Mouse (Mus musculus) hindbrain, postnatal 0 days (tissue): ENCODE measurements at regions not wholly inside any gene's neighbourhood (a gene's known extent, or its start where the extent isn't known, plus 50 kb on each side); places are given as distances from the start of the nearest gene placed in this dataset.

Experiments
- ATAC-seq: fragments of 200-750 bp; cut with Nextera tagmentation; 2 replicates; pipeline ENCODE4 v1.8.0; 2017; ENCODE audit warnings: mild to moderate bottlenecking, moderate TSS enrichment, moderate library complexity
- DNase-seq: peaks from one replicate; pipeline ENCODE4 v3.0.0-alpha.2; 2015; ENCODE audit warnings: low spot score
- H3K27ac ChIP-seq: fragments of 300-500 bp; sonication (generic); 2 replicates; pipeline ENCODE4 v1.5.1; 2014; ENCODE audit warnings: mild to moderate bottlenecking
- H3K27me3 ChIP-seq: fragments of 300-500 bp; sonication (generic); 2 replicates; pipeline ENCODE4 v1.6.1; 2014; ENCODE audit warnings: low read length, mixed read lengths; ENCODE audit not compliant: insufficient read depth
- H3K36me3 ChIP-seq: fragments of 300-500 bp; sonication (generic); 2 replicates; pipeline ENCODE4 v1.6.1; 2014; ENCODE audit warnings: low read length, mixed read lengths; ENCODE audit not compliant: insufficient read depth
- H3K4me1 ChIP-seq: fragments of 300-500 bp; sonication (generic); 2 replicates; pipeline ENCODE4 v1.6.1; 2014; ENCODE audit warnings: antibody characterized with exemption, low read length, mixed read lengths; ENCODE audit not compliant: insufficient read depth
- H3K4me2 ChIP-seq: fragments of 300-500 bp; sonication (generic); 2 replicates; pipeline ENCODE4 v1.6.1; 2014; ENCODE audit warnings: low read depth, mild to moderate bottlenecking, low read length, moderate library complexity, mixed read lengths
- H3K4me3 ChIP-seq: fragments of 300-500 bp; sonication (generic); 2 replicates; pipeline ENCODE4 v1.5.1; 2014; ENCODE audit warnings: low read length
- H3K9ac ChIP-seq: fragments of 300-500 bp; sonication (generic); replicated peaks from 2 replicates; pipeline ENCODE4 v1.6.1; 2014; ENCODE audit warnings: mild to moderate bottlenecking, low read length, moderate library complexity, mixed read lengths
- H3K9me3 ChIP-seq: fragments of 300-500 bp; sonication (generic); 2 replicates; pipeline ENCODE4 v1.6.1; 2016; ENCODE audit warnings: low read length, mixed read lengths
- CTCF ChIP-seq: IDR thresholded peaks from 2 replicates; pipeline ENCODE4 v1.5.1; 2016; ENCODE audit warnings: antibody characterized with exemption, control low read depth, low read depth
- WGBS: fragments of 180-500 bp; shearing (Covaris S2); extraction: QIAGEN DNeasy Blood & Tissue Kit; methylation state at CpG from one replicate; pipeline ENCODE4 v1.1.7; 2014; 5-methylcytosine and 5-hydroxymethylcytosine counted together

DNA sequence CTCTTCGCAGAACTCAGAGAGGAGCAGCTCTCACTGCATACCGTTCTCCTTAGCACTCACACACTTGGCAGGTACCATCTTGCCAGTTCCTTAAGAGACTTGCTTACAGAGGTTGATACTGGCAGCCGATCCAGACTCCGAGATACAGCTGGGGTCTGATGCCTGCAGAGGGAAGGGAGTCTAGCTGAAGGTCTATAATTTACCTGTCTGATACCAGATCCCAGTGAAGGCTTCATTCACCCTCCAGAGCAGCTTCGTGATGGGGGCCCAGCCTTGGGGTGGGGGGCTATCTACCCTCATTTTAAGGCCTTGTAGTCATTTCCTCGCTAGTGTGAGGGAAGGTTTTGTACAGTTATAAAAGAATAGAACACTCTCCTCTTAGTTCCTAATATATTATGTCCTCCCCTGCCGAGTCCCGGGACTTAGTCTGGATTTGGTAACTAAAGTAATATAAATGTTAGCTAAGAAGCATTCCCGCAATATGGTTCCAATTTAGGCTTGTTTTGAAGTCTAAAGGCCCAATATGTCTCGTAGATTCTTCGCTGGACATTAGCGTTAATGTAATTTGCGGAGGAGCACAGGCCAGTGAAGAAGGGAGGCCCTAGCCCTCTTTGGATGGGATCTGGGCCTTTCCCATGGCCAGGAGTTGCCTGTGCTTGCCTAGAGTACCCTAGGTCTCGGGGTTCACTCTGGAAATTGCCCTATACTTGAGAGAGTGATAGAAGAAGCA lies 156.0 kb upstream of the Cdkn3 start:
- ATAC-seq (peak; percentile 10; the same call in 1 of the 2 replicates), DNase-seq (no peak)
- H3K4me2 ChIP-seq, result no peak overlapping the region
- H3K27ac ChIP-seq, result no peak overlapping the region
- 0 out of 2 replicates have a peak, but pooled peaks cover 13% of the 10 kb centered on the region for H3K4me1 ChIP-seq
- TF ChIP-seq CTCF, result no peak
- H3K9ac ChIP-seq, result no peak overlapping the region
- H3K9me3 ChIP-seq, result no peaks in the 10 kb centered on the region
- no peak overlapping the region for H3K4me3 ChIP-seq
- no peaks in the 10 kb centered on the region for H3K36me3 ChIP-seq
- no peaks in the 10 kb centered on the region for H3K27me3 ChIP-seq
- 83% methylated on average over 14 of the region's 14 CpGs for WGBS

DNA sequence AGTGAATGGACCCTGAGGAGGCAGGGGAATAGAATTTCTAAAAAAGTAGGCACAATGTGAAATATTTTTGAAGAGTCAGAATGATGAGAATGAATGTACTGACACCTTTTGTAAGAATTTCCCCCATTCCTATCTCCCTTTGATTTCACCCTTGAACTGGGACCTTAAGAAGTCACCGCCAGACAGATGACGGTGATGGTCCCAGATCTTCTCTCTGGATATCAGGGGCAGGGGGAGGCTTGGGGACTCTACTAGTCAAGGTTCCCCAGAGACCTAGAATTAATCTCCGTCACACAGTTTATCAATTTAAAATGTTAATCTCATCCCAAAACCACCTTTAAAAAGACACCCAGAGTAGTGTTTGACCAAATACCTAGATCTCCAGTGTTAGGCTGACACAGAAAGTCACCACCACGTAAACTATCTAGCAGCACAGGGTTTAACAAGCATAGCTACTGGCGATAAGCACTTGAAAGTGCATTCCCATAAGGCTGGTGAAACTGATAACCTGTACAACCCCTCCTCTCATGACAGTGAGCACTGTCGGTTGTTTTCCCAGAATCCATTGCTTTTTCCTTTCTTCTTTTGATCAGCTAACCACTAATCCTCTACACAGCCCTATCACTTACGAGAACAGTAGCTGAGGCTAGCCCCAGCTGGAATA lies 163.5 kb upstream of the Cdkn3 start:
- ATAC-seq (no peak), DNase-seq (no peak)
- Histone ChIP-seq H3K9me3 (no peaks in the 10 kb centered on the region), H3K4me2 (no peak overlapping the region), H3K4me1 (no peaks in the 10 kb centered on the region), H3K27me3 (no peaks in the 10 kb centered on the region), H3K9ac (no peak overlapping the region), H3K4me3 (no peak overlapping the region), H3K27ac (no peak overlapping the region), H3K36me3 (no peaks in the 10 kb centered on the region)
- TF ChIP-seq CTCF, result no peak
- WGBS, result 91% methylated on average over 7 of the region's 7 CpGs

DNA sequence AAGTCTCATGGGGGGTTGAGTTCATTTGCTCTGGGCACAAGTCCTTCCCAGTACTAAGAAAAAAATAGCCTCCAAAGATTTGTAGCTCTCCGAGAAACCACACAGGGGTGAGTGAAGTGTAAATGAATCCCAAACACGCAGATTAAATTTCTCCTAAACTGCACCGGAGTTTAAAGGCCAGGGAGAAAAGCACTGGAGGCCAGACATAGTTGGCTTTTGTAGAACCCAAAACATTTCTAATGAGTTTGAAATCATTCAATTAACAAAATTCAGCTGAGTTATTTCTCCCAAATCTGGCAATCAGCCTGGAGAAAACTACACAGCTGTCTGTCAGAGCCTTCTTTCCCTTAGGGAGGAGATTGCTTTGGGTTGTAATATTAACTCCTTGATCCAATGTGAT lies 166.2 kb upstream of the Cdkn3 start:
- Histone ChIP-seq H3K9ac (no peak overlapping the region), H3K36me3 (no peaks in the 10 kb centered on the region), H3K4me1 (no peaks in the 10 kb centered on the region), H3K27ac (no peak overlapping the region), H3K9me3 (no peaks in the 10 kb centered on the region), H3K4me3 (no peak overlapping the region), H3K27me3 (no peaks in the 10 kb centered on the region), H3K4me2 (no peak overlapping the region)
- TF ChIP-seq CTCF, result no peak
- 77% methylated on average over 3 of the region's 3 CpGs for WGBS
- DNase-seq, result no peak
- ATAC-seq, result no peak

DNA sequence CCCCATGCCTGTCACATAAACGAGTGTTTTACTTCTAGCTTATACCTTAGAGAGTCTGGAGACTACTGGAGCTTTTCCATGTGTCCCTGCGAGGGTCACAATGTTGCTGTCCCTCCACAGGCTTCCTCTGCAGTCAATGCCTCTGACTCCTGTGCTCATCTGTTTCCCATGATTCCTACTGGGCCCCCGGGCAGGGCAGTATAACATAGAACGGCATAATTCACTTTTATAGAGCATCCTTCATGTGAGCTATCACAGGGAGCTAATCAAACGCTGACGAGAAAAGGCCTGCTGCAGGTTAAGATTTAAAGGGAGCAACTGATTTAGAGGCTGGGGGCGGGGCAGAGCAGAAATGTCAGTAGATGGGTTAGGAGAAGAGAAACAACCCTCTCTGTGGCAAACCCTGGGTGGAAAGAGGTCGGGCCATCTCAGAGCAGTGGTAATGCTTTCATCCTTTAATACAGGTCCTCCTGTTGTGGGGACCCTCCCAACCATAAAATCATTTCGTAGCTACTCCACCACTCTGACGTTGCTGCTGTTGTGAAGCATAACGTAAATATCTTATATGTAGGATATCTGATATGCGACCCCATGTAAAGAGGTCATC lies 168.5 kb upstream of the Cdkn3 start:
- Histone ChIP-seq H3K27ac (no peak overlapping the region), H3K9ac (no peak overlapping the region), H3K4me3 (no peak overlapping the region), H3K4me1 (no peaks in the 10 kb centered on the region), H3K9me3 (no peaks in the 10 kb centered on the region), H3K4me2 (no peak overlapping the region), H3K27me3 (no peaks in the 10 kb centered on the region), H3K36me3 (no peaks in the 10 kb centered on the region)
- WGBS, result 78% methylated on average over 12 of the region's 12 CpGs
- TF ChIP-seq CTCF, result no peak
- ATAC-seq (no peak), DNase-seq (no peak)

DNA sequence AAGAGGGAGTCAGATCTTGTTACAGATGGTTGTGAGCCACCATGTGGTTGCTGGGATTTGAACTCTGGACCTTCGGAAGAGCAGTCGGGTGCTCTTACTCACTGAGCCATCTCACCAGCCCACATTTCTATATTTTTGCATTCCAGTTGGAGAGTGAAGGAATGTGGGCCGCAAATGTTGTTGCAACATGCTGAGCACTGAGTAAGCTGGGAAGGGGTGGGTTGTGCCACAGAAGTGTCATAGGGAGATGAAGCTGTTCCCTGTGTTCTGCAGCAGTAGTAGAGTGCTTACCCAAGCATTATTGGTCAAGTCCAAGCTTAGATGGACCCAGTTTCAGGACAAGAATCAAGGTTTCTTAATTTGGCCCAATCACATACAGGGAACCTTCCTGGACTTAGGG lies 169.1 kb upstream of the Cdkn3 start:
- Histone ChIP-seq H3K4me3 (no peak overlapping the region), H3K4me1 (no peaks in the 10 kb centered on the region), H3K9me3 (no peaks in the 10 kb centered on the region), H3K36me3 (no peaks in the 10 kb centered on the region), H3K4me2 (no peak overlapping the region), H3K27ac (no peak overlapping the region), H3K9ac (no peak overlapping the region), H3K27me3 (no peaks in the 10 kb centered on the region)
- 91% methylated on average over 3 of the region's 3 CpGs for WGBS
- TF ChIP-seq CTCF, result no peak
- ATAC-seq (no peak), DNase-seq (no peak)

DNA sequence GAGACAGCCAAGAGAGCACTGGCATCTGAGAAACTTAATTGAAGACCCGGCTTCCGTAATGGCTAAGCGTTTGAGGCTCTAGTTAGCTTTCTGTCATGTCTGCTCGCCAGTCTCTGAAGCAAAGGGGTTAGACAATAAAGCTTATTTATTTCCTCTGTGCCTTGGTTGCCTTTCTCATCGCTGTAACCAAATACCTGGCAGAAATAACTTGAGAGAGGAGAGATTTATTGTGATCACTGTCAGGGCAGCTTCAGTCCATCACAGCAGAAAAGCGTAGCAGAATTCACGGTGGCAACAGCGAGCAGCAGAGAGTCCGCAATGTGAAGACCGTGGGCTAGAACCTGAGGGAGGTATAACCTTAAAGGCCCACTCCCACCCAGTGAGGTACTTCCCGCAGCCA lies 174.2 kb upstream of the Cdkn3 start:
- 79% methylated on average over 11 of the region's 11 CpGs for WGBS
- TF ChIP-seq CTCF, result no peak
- Histone ChIP-seq H3K9ac (no peak overlapping the region), H3K27me3 (no peaks in the 10 kb centered on the region), H3K27ac (no peak overlapping the region), H3K9me3 (no peaks in the 10 kb centered on the region), H3K4me1 (no peaks in the 10 kb centered on the region), H3K36me3 (no peaks in the 10 kb centered on the region), H3K4me3 (no peak overlapping the region), H3K4me2 (no peak overlapping the region)
- DNase-seq (no peak), ATAC-seq (no peak)
